Mouse (Mus musculus) brain, embryonic 14.5 days (tissue): ENCODE data around the gene Nr2e3.

Experiments
- CTCF ChIP-seq: fragments of 200-500 bp; IDR thresholded peaks from 2 replicates; pipeline ENCODE4 v1.5.1; 2012; ENCODE audit warnings: inconsistent platforms, mild to moderate bottlenecking, moderate library complexity, borderline replicate concordance; ENCODE audit not compliant: insufficient read depth, insufficient read length; ENCODE audit errors: extremely low read depth
- POLR2A ChIP-seq: fragments of 200-500 bp; IDR thresholded peaks from 2 replicates; pipeline ENCODE4 v1.6.1; 2012; ENCODE audit warnings: mild to moderate bottlenecking, inconsistent platforms, borderline replicate concordance; ENCODE audit not compliant: poor library complexity, insufficient read depth, insufficient read length, severe bottlenecking; ENCODE audit errors: extremely low read depth

GRCm38 (mm10) chr9:59991407-59991806, 30.9 kb upstream of the Nr2e3 start:
- TF ChIP-seq POLR2A (no peak), CTCF (no peak)
